Mouse (Mus musculus) kidney, adult 8-10 months (tissue): ENCODE measurements around the gene Lck.

Experiments used
- DNase-seq, 2 experiments: peaks; one replicate each; pipeline ENCODE4 v3.0.0; 2022

Lck gene

GRCm38 (mm10) chr4:129507434-129508236 is 65.8 kb downstream of the Lck start:
- no peak for DNase-seq

- no peak for DNase-seq
These were observed 67.9 kb downstream of the Lck start for GRCm38 (mm10) chr4:129505511-129505910.

GRCm38 (mm10) chr4:129502901-129503444 is 70.5 kb downstream of the Lck start:
- DNase-seq, result no peak

GRCm38 (mm10) chr4:129502327-129502888 is 71.0 kb downstream of the Lck start:
- no peak for DNase-seq

GRCm38 (mm10) chr4:129500607-129501566 is 72.6 kb downstream of the Lck start:
- DNase-seq, result peak; percentile 87 to 88

- DNase-seq, result no peak
These were observed 73.4 kb downstream of the Lck start for GRCm38 (mm10) chr4:129500017-129500416.

- no peak for DNase-seq
These were observed 74.5 kb downstream of the Lck start for GRCm38 (mm10) chr4:129498941-129499340.
